Mouse (Mus musculus) midbrain, embryonic 11.5 days (tissue): Measurements from ENCODE around the gene Rhot1. TPM values are rescaled to one million over a fixed set of nuclear protein-coding genes. Genes with fewer than 3 reads are reported as not detected.
"Not testable (repeated sequence)": the region's sequence is repeated elsewhere in the genome, so short reads cannot be mapped to it uniquely, and the experiment has no call there.

Experiments
- ATAC-seq: fragments of 200-750 bp; cut with Nextera tagmentation; 2 replicates; pipeline ENCODE4 v1.8.0; 2017; ENCODE audit warnings: moderate TSS enrichment, moderate library complexity; ENCODE audit not compliant: low FRiP score
- DNase-seq: peaks from one replicate; pipeline ENCODE4 v3.0.0; 2015; ENCODE audit warnings: low spot score; ENCODE audit errors: missing footprints
- H3K27ac ChIP-seq: fragments of 300-500 bp; sonication (generic); 2 replicates; pipeline ENCODE4 v1.5.1; 2014; ENCODE audit warnings: low read depth, low read length
- H3K27me3 ChIP-seq: fragments of 300-500 bp; sonication (generic); 2 replicates; pipeline ENCODE4 v1.6.1; 2014; ENCODE audit warnings: mild to moderate bottlenecking, low read length, moderate library complexity, mixed read lengths; ENCODE audit not compliant: control insufficient read depth, insufficient read depth
- H3K36me3 ChIP-seq: fragments of 300-500 bp; sonication (generic); 2 replicates; pipeline ENCODE4 v1.6.1; 2014; ENCODE audit warnings: mild to moderate bottlenecking, low read length, moderate library complexity, mixed read lengths; ENCODE audit not compliant: control insufficient read depth, insufficient read depth
- H3K4me1 ChIP-seq: fragments of 300-500 bp; sonication (generic); 2 replicates; pipeline ENCODE4 v1.6.1; 2014; ENCODE audit warnings: low read length; ENCODE audit not compliant: control insufficient read depth, insufficient read depth
- H3K4me2 ChIP-seq: fragments of 300-500 bp; sonication (generic); 2 replicates; pipeline ENCODE4 v1.6.1; 2014; ENCODE audit warnings: mild to moderate bottlenecking, moderate library complexity
- H3K4me3 ChIP-seq: fragments of 300-500 bp; sonication (generic); 2 replicates; pipeline ENCODE4 v1.5.1; 2014; ENCODE audit warnings: low read depth, low read length
- H3K9ac ChIP-seq: fragments of 300-500 bp; sonication (generic); 2 replicates; pipeline ENCODE4 v1.6.1; 2014; ENCODE audit warnings: low read length
- H3K9me3 ChIP-seq: fragments of 300-500 bp; sonication (generic); 2 replicates; pipeline ENCODE4 v1.6.1; 2016; ENCODE audit warnings: low read length; ENCODE audit not compliant: control insufficient read depth
- WGBS: fragments of 180-500 bp; shearing (Covaris S2); extraction: QIAGEN DNeasy Blood & Tissue Kit; methylation state at CpG from one replicate; pipeline ENCODE4 v1.1.7; 2014; 5-methylcytosine and 5-hydroxymethylcytosine counted together
- polyA plus RNA-seq: library from polyadenylated mRNA; unstranded; fragments of >200 nt; fragmentation: Nextera tagmentation; extraction: Ambion mirVana; gene quantifications from 2 replicates; pipeline ENCODE4 v1.2.1, GENCODE M21; 2014

Gene Rhot1
- polyA plus RNA-seq, 1 experiment from 2014 or later = 66.0 TPM

DNA sequence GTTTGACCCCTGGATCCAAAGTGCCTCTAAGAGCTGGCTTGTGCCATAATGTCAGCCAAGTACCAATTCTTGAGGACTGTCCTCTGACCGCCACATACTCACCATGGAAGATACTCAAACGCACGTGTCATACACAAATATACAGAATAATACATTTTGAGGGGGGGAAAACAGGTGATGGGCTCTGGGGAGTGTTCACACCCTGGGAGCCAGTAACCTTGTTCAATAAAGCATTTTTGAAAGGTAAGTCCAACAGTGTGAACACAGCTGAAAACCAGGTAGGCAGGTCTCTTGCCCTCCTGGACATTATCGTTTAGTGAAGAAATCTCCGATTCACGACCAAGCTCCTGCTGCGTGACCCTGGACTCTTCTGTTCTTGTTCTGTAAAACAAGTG lies 357 bp upstream of the Rhot1 start:
- Histone ChIP-seq H3K4me2 (no peak overlapping the region), H3K9ac (no peak overlapping the region)

GRCm38 (mm10) chr11:80210321-80210720 lies 1.5 kb downstream of the Rhot1 start:
- 57% methylated on average over 6 of the region's 6 CpGs for WGBS
- peaks cover 8% of the 10 kb centered on the region for H3K4me1 ChIP-seq
- ATAC-seq (no peak), DNase-seq (no peak)
- no peaks in the 10 kb centered on the region for H3K9me3 ChIP-seq
- no peak overlapping the region for H3K4me3 ChIP-seq
- no peak overlapping the region for H3K9ac ChIP-seq
- H3K36me3 ChIP-seq = no peaks in the 10 kb centered on the region
- H3K4me2 ChIP-seq = peak overlapping the region; percentile 58
- no peak overlapping the region for H3K27ac ChIP-seq
- no peaks in the 10 kb centered on the region for H3K27me3 ChIP-seq

More for the DNA sequence above, 357 bp upstream of the Rhot1 start:
- WGBS = 34% methylated on average over 7 of the region's 7 CpGs
- no peaks in the 10 kb centered on the region for H3K9me3 ChIP-seq
- no peaks in the 10 kb centered on the region for H3K36me3 ChIP-seq
- H3K27ac ChIP-seq = no peak overlapping the region
- peaks cover 8% of the 10 kb centered on the region for H3K4me1 ChIP-seq
- ATAC-seq = no peak; the same call in 1 of the 2 replicates
- H3K27me3 ChIP-seq = no peaks in the 10 kb centered on the region
- peak; percentile 88 for DNase-seq
- peak overlapping the region; percentile 76; the same call in 1 of the 2 replicates for H3K4me3 ChIP-seq

- H3K27me3 ChIP-seq = no peaks in the 10 kb centered on the region
- H3K9me3 ChIP-seq = no peaks in the 10 kb centered on the region
- H3K4me2 ChIP-seq = no peak overlapping the region
- WGBS = 89% methylated on average over 2 of the region's 2 CpGs
- H3K4me3 ChIP-seq = no peak overlapping the region
- peaks cover 8% of the 10 kb centered on the region for H3K4me1 ChIP-seq
- no peak overlapping the region for H3K27ac ChIP-seq
- no peak for DNase-seq
- no peaks in the 10 kb centered on the region for H3K36me3 ChIP-seq
- no peak for ATAC-seq
- no peak overlapping the region for H3K9ac ChIP-seq
These were observed 3.5 kb downstream of the Rhot1 start for GRCm38 (mm10) chr11:80212282-80212681.

- H3K36me3 ChIP-seq = no peaks in the 10 kb centered on the region
- WGBS = 89% methylated on average over 3 of the region's 3 CpGs
- no peaks in the 10 kb centered on the region for H3K9me3 ChIP-seq
- H3K9ac ChIP-seq = no peak overlapping the region
- no peaks in the 10 kb centered on the region for H3K27me3 ChIP-seq
- no peak overlapping the region for H3K4me3 ChIP-seq
- H3K27ac ChIP-seq = no peak overlapping the region
- peaks cover 2% of the 10 kb centered on the region for H3K4me1 ChIP-seq
- no peak for ATAC-seq
- no peak overlapping the region for H3K4me2 ChIP-seq
- DNase-seq = no peak
These were observed 6.5 kb downstream of the Rhot1 start for GRCm38 (mm10) chr11:80215291-80215690.

GRCm38 (mm10) chr11:80218657-80219293 lies 10.0 kb downstream of the Rhot1 start:
- Histone ChIP-seq H3K9me3 (no peaks in the 10 kb centered on the region), H3K4me2 (no peak overlapping the region), H3K4me3 (no peak overlapping the region), H3K27me3 (no peaks in the 10 kb centered on the region), H3K9ac (no peak overlapping the region), H3K36me3 (peaks cover 3% of the 10 kb centered on the region), H3K4me1 (no peaks in the 10 kb centered on the region), H3K27ac (no peak overlapping the region)
- WGBS = 87% methylated on average over 11 of the region's 11 CpGs
- ATAC-seq = no peak
- no peak for DNase-seq

GRCm38 (mm10) chr11:80230066-80230465 lies 21.2 kb downstream of the Rhot1 start:
- not testable (repeated sequence) for H3K36me3 ChIP-seq, H3K4me1 ChIP-seq, H3K9me3 ChIP-seq, H3K27me3 ChIP-seq, H3K27ac ChIP-seq, H3K4me3 ChIP-seq, DNase-seq, ATAC-seq, H3K4me2 ChIP-seq, H3K9ac ChIP-seq
- 90% methylated on average over 5 of the region's 5 CpGs for WGBS

DNA sequence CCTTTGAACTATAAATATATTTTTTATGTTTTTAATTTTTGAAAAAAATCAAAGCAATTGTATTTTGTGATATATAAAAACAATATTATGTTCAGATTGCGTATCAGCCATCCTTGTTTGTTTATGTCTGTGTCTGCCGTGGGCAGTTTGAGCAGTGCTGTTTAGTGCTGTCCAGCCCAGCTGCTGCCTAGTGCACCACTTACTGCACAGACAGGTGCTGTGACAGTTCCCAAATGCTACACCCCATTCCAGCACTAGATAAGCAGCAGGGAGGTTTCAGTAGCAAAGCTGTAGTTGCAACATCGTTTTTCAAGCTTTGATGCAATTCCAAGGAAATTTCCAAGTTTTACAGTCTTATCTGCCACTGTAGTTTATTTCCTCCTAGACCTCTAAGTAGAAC lies 28.5 kb downstream of the Rhot1 start:
- Histone ChIP-seq H3K9me3 (no peaks in the 10 kb centered on the region), H3K27me3 (no peaks in the 10 kb centered on the region), H3K9ac (no peak overlapping the region), H3K4me3 (no peak overlapping the region), H3K27ac (no peak overlapping the region), H3K36me3 (peaks cover 5% of the 10 kb centered on the region), H3K4me2 (no peak overlapping the region), H3K4me1 (no peaks in the 10 kb centered on the region)
- no peak for ATAC-seq
- no peak for DNase-seq
- 87% methylated on average over 3 of the region's 3 CpGs for WGBS

- Histone ChIP-seq H3K9ac (no peak overlapping the region), H3K27ac (no peak overlapping the region), H3K4me2 (no peak overlapping the region), H3K4me3 (no peak overlapping the region), H3K27me3 (no peaks in the 10 kb centered on the region), H3K4me1 (no peaks in the 10 kb centered on the region), H3K9me3 (no peaks in the 10 kb centered on the region), H3K36me3 (peaks cover 5% of the 10 kb centered on the region)
- DNase-seq (no peak), ATAC-seq (no peak)
- 88% methylated on average over 4 of the region's 4 CpGs for WGBS
These were observed 29.5 kb downstream of the Rhot1 start for GRCm38 (mm10) chr11:80238306-80238705.

GRCm38 (mm10) chr11:80247026-80247425 lies 38.2 kb downstream of the Rhot1 start:
- Histone ChIP-seq H3K4me2 (no peak overlapping the region), H3K27me3 (no peaks in the 10 kb centered on the region), H3K9me3 (no peaks in the 10 kb centered on the region), H3K36me3 (peaks cover 17% of the 10 kb centered on the region), H3K27ac (no peak overlapping the region), H3K9ac (no peak overlapping the region), H3K4me1 (no peaks in the 10 kb centered on the region), H3K4me3 (no peak overlapping the region)
- no peak for DNase-seq
- ATAC-seq = no peak
